Mouse (Mus musculus) liver, adult 2 months (tissue): ENCODE data around the gene Tmem50a. TPM values are rescaled to one million over a fixed set of nuclear protein-coding genes. Genes with fewer than 3 reads are reported as not detected.
A peak's percentile ranks its signal among the peaks of the same experiment; 100 is the strongest.

Experiments
- DNase-seq: peaks from one replicate; pipeline ENCODE4 v3.0.0-alpha.2; 2011; ENCODE audit warnings: low read depth, low spot score; ENCODE audit errors: extremely low read depth
- H3K27ac ChIP-seq: fragments of 200-500 bp; replicated peaks from 2 replicates; pipeline ENCODE4 v1.5.1; 2012; ENCODE audit warnings: low read depth, mild to moderate bottlenecking, control low read depth, inconsistent platforms, low read length; ENCODE audit not compliant: insufficient read depth
- H3K27me3 ChIP-seq: fragments of 200-500 bp; 2 replicates; pipeline ENCODE4 v1.6.1; 2012; ENCODE audit warnings: mild to moderate bottlenecking, moderate library complexity, low read length, inconsistent platforms; ENCODE audit not compliant: control insufficient read depth, insufficient read depth
- H3K36me3 ChIP-seq: fragments of 200-500 bp; 2 replicates; pipeline ENCODE4 v1.6.1; 2012; ENCODE audit warnings: low read length, inconsistent platforms; ENCODE audit not compliant: control insufficient read depth, insufficient read depth
- H3K4me1 ChIP-seq: fragments of 200-500 bp; 2 replicates; pipeline ENCODE4 v1.6.1; 2011; ENCODE audit warnings: low read length; ENCODE audit not compliant: control insufficient read depth, insufficient read depth
- H3K4me3 ChIP-seq: fragments of 200-500 bp; 2 replicates; pipeline ENCODE4 v1.5.1; 2011; ENCODE audit warnings: low read depth, mild to moderate bottlenecking, control low read depth, low read length, moderate library complexity; ENCODE audit not compliant: insufficient read depth
- H3K79me2 ChIP-seq: fragments of 200-500 bp; 2 replicates; pipeline ENCODE4 v1.6.1; 2012; ENCODE audit warnings: inconsistent platforms, mild to moderate bottlenecking, low read length, moderate library complexity; ENCODE audit not compliant: control insufficient read depth, insufficient read depth
- H3K9ac ChIP-seq: fragments of 200-500 bp; 2 replicates; pipeline ENCODE4 v1.6.1; 2012; ENCODE audit warnings: low read depth, mild to moderate bottlenecking, control low read depth, inconsistent platforms, low read length
- CTCF ChIP-seq: fragments of 200-500 bp; IDR thresholded peaks from 2 replicates; pipeline ENCODE4 v1.5.1; 2011; ENCODE audit warnings: low read depth, low read length, control low read depth
- POLR2A ChIP-seq: fragments of 200-500 bp; IDR thresholded peaks from 2 replicates; pipeline ENCODE4 v1.6.1; 2011; ENCODE audit warnings: low read length, control low read depth; ENCODE audit not compliant: insufficient read depth; ENCODE audit errors: extremely low read depth
- WGBS: fragments of 180-500 bp; shearing (Covaris S2); methylation state at CpG from one replicate; pipeline ENCODE4 v1.1.7; 2018; 5-methylcytosine and 5-hydroxymethylcytosine counted together
- polyA plus RNA-seq: library from polyadenylated mRNA; depleted of rRNA; stranded (reverse); fragments of >200 nt; gene quantifications from 2 replicates; pipeline ENCODE4 v1.2.3, GENCODE M21; 2012
- total RNA-seq: library from RNA; depleted of rRNA; stranded (reverse); fragments of >200 nt; gene quantifications from 2 replicates; pipeline ENCODE4 v1.2.3, GENCODE M21; 2014

Gene Tmem50a
- total and polyA plus RNA-seq, 2 experiments = 90.6 to 115 TPM

DNA sequence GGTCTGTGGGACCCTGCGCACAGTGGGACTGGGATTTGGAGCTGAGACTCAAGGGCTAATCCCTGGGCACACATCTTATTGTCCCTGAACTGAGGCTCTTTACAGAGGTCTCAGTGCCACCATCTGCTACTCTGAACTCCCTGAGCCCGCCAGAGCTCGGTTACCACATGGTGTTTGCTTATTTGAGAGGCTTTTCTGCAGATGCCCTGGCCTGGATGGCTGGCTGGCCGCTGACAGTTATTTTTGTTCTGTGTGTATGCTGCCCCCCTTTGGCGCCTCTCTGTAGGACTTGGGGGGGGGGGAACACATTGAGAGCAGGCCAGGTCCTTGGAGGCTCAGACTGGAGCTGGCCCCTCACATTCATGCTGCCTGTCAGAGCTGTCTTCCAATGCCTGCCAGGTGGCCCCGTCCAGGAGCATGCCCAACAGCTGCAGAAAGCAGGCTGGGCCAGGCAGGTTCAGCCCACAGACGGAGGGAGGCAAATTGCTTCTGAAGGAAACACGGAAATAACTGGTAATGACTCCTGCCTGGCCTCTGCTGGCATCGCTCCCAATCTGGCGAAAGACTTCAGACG lies 35.8 kb upstream of the Tmem50a start:
- Histone ChIP-seq H3K27ac (no peak overlapping the region), H3K4me1 (no peaks in the 10 kb centered on the region; the same call in 1 of the 2 replicates), H3K79me2 (no peaks in the 10 kb centered on the region), H3K4me3 (no peak overlapping the region), H3K36me3 (no peaks in the 10 kb centered on the region), H3K9ac (no peak overlapping the region), H3K27me3 (no peaks in the 10 kb centered on the region; the same call in 1 of the 2 replicates)
- 30% methylated on average over 11 of the region's 11 CpGs for WGBS
- DNase-seq = no peak
- peak; percentile 13; the same call in 1 of the 2 replicates for TF ChIP-seq CTCF
- no peak for TF ChIP-seq POLR2A

DNA sequence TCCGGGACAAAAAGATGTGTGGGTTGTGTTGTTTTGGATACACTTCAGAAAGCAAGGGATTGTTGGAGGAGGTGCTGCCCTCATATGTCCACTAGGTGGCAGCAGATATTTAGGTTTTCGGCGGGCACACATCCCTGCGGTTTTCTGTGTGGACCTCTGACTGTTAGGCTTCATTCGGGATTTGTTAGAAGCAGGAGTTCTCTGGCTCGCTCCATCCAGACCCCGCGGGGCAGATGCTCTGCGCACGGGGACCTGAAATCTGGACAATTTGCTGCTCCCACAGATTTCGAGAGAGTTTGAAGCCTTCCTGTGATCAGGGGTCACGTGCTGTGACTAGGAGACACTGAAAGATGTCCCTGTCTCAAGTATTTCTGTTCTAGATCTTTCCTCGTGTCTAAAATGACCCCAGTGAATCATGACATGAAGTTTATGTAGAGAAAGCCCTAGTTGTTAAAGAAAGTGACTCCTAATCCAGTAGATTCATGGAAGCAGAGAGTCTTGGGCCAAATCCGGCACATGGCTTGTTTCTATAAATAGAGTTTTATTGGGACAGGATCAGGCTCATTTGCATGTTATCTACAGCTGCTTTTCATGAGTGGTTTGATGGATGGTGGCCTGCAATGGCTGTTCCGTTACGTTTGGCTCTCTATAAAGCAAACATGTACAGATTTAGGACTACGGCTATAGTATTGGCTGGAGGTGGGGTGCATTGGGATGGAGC lies 31.4 kb upstream of the Tmem50a start:
- H3K4me1 ChIP-seq = no peaks in the 10 kb centered on the region; the same call in 1 of the 2 replicates
- peak overlapping the region; percentile 33; the same call in 1 of the 2 replicates for H3K4me3 ChIP-seq
- H3K9ac ChIP-seq = no peak overlapping the region
- peak; percentile 34 for DNase-seq
- no peak for TF ChIP-seq POLR2A
- peak; percentile 77 for TF ChIP-seq CTCF
- no peaks in the 10 kb centered on the region for H3K27me3 ChIP-seq
- H3K27ac ChIP-seq = no peak overlapping the region
- no peaks in the 10 kb centered on the region for H3K36me3 ChIP-seq
- WGBS = 14% methylated on average over 17 of the region's 17 CpGs
- no peaks in the 10 kb centered on the region for H3K79me2 ChIP-seq

GRCm38 (mm10) chr4:134943758-134944538 lies 29.1 kb upstream of the Tmem50a start:
- Histone ChIP-seq H3K27me3 (no peaks in the 10 kb centered on the region), H3K79me2 (no peaks in the 10 kb centered on the region), H3K9ac (no peak overlapping the region), H3K27ac (no peak overlapping the region), H3K36me3 (no peaks in the 10 kb centered on the region), H3K4me1 (no peaks in the 10 kb centered on the region; the same call in 1 of the 2 replicates), H3K4me3 (no peak overlapping the region)
- TF ChIP-seq CTCF (no peak), POLR2A (no peak)
- no peak for DNase-seq
- WGBS = 44% methylated on average over 27 of the region's 27 CpGs

DNA sequence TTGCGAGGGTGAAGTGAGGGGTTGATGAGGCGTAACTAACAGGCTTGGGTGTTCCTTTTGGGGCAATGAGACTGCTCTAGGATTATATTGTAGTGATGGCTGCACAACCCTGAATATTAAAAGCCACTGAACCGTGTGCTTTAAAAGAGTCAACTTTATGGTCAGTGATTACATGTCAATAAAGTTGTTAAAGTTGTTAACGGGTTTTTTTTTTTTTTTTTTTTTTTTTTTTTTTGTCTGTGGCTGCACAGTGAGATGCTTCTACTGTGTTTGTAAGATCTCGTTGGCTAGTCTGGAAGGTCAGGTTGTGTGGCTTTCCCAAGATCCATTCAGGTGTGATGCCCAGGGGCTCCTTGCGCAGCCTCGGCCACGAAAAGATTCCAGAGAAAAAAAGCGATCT lies 25.1 kb upstream of the Tmem50a start:
- TF ChIP-seq POLR2A (no peak), CTCF (no peak)
- Histone ChIP-seq H3K4me1 (no peaks in the 10 kb centered on the region), H3K9ac (no peak overlapping the region), H3K27me3 (no peaks in the 10 kb centered on the region), H3K27ac (no peak overlapping the region), H3K79me2 (no peaks in the 10 kb centered on the region), H3K4me3 (no peak overlapping the region), H3K36me3 (peaks cover 22% of the 10 kb centered on the region)
- 72% methylated on average over 9 of the region's 9 CpGs for whole genome bisulfite sequencing
- no peak for DNase-seq

- H3K79me2 ChIP-seq = 0 out of 2 replicates have a peak, but pooled peaks cover 3% of the 10 kb centered on the region
- H3K36me3 ChIP-seq = peaks cover 30% of the 10 kb centered on the region
- no peaks in the 10 kb centered on the region for H3K4me1 ChIP-seq
- DNase-seq = peak; percentile 49
- H3K9ac ChIP-seq = no peak overlapping the region
- WGBS = 45% methylated on average over 17 of the region's 17 CpGs
- H3K4me3 ChIP-seq = no peak overlapping the region
- H3K27ac ChIP-seq = no peak overlapping the region
- TF ChIP-seq POLR2A (no peak), CTCF (no peak)
- H3K27me3 ChIP-seq = no peaks in the 10 kb centered on the region
Observed at GRCm38 (mm10) chr4:134937240-134938176, 22.7 kb upstream of the Tmem50a start.
